Mouse (Mus musculus): Measurements from ENCODE around the gene Capn7. TPM values are rescaled to one million over a fixed set of nuclear protein-coding genes. Genes with fewer than 3 reads are reported as not detected.
A peak's percentile ranks its signal among the peaks of the same experiment; 100 is the strongest.

The Capn7 gene
- 37.8 and 41.8 TPM in 2 replicates for polyA plus RNA-seq (2015; fragmentation: Nextera tagmentation; extraction: Ambion mirVana)

- H3K4me1 ChIP-seq = no peaks in the 10 kb centered on the region; the same call in 1 of the 2 replicates
- under 1% methylated on average over 78 of the region's 78 CpGs for WGBS
- H3K4me3 ChIP-seq (replicated peaks) = peak within 1 kb of the TSS; percentile 93
- H3K4me2 ChIP-seq = peak within 1 kb of the TSS; percentile 56
- H3K9ac ChIP-seq = peak within 1 kb of the TSS; percentile 84
- peak; percentile 98 for ATAC-seq (ENCODE audit: insufficient read depth, low FRiP score, low read depth)
- no peaks in the 10 kb centered on the region for H3K9me3 ChIP-seq
- H3K36me3 ChIP-seq = no peaks in the 10 kb centered on the region; the same call in 1 of the 2 replicates
- peak within 1 kb of the TSS; percentile 98 for H3K27ac ChIP-seq
- no peaks in the 10 kb centered on the region for H3K27me3 ChIP-seq (replicated peaks)
These were observed at the start of gene Capn7 for GRCm38 (mm10) chr14:31336369-31337155. Gene Capn7, plus strand, starts transcription at chr14:31336638.

GRCm38 (mm10) chr14:31313192-31313591 is 23.2 kb upstream of the Capn7 start:
- Histone ChIP-seq H3K4me2 (no peak overlapping the region), H3K27me3 (replicated peaks) (no peaks in the 10 kb centered on the region), H3K4me1 (no peaks in the 10 kb centered on the region), H3K36me3 (no peaks in the 10 kb centered on the region), H3K9ac (no peak overlapping the region), H3K27ac (no peak overlapping the region), H3K4me3 (replicated peaks) (no peak overlapping the region), H3K9me3 (no peaks in the 10 kb centered on the region)
- ATAC-seq (ENCODE audit: insufficient read depth, low FRiP score, low read depth) = no peak
- 59% methylated on average over 3 of the region's 3 CpGs for WGBS

- Histone ChIP-seq H3K4me1 (no peaks in the 10 kb centered on the region), H3K4me3 (replicated peaks) (no peak overlapping the region), H3K9me3 (no peaks in the 10 kb centered on the region), H3K27ac (no peak overlapping the region), H3K4me2 (no peak overlapping the region), H3K36me3 (no peaks in the 10 kb centered on the region), H3K9ac (no peak overlapping the region), H3K27me3 (replicated peaks) (no peaks in the 10 kb centered on the region)
- 0 out of 2 replicates have a peak, but pooled peaks have one; percentile 14 for ATAC-seq (ENCODE audit: insufficient read depth, low FRiP score, low read depth)
- WGBS = 59% methylated on average over 12 of the region's 12 CpGs
These were observed 19.8 kb upstream of the Capn7 start for GRCm38 (mm10) chr14:31316613-31317012.

- Histone ChIP-seq H3K4me1 (no peaks in the 10 kb centered on the region), H3K9ac (no peak overlapping the region), H3K4me3 (replicated peaks) (no peak overlapping the region), H3K36me3 (no peaks in the 10 kb centered on the region), H3K9me3 (no peaks in the 10 kb centered on the region), H3K27ac (no peak overlapping the region), H3K4me2 (no peak overlapping the region), H3K27me3 (replicated peaks) (no peaks in the 10 kb centered on the region)
- WGBS = 86% methylated on average over 3 of the region's 3 CpGs
- peak; percentile 66; the same call in 1 of the 2 replicates for ATAC-seq (ENCODE audit: insufficient read depth, low FRiP score, low read depth)
These were observed 18.7 kb upstream of the Capn7 start for GRCm38 (mm10) chr14:31317754-31318153.

GRCm38 (mm10) chr14:31319546-31319945 is 16.9 kb upstream of the Capn7 start:
- no peaks in the 10 kb centered on the region for H3K36me3 ChIP-seq
- H3K4me2 ChIP-seq = no peak overlapping the region
- H3K9me3 ChIP-seq = no peaks in the 10 kb centered on the region
- no peak overlapping the region for H3K4me3 ChIP-seq (replicated peaks)
- 77% methylated on average over 10 of the region's 10 CpGs for WGBS
- no peak overlapping the region for H3K9ac ChIP-seq
- no peak overlapping the region for H3K27ac ChIP-seq
- ATAC-seq (ENCODE audit: insufficient read depth, low FRiP score, low read depth) = no peak
- H3K4me1 ChIP-seq = no peaks in the 10 kb centered on the region
- no peaks in the 10 kb centered on the region for H3K27me3 ChIP-seq (replicated peaks)

GRCm38 (mm10) chr14:31321181-31321580 is 15.3 kb upstream of the Capn7 start:
- H3K27me3 ChIP-seq (replicated peaks) = no peaks in the 10 kb centered on the region
- no peak overlapping the region for H3K4me3 ChIP-seq (replicated peaks)
- H3K27ac ChIP-seq = no peak overlapping the region
- no peak overlapping the region for H3K9ac ChIP-seq
- ATAC-seq (ENCODE audit: insufficient read depth, low FRiP score, low read depth) = no peak
- WGBS = 87% methylated on average over 11 of the region's 11 CpGs
- no peaks in the 10 kb centered on the region for H3K4me1 ChIP-seq
- H3K4me2 ChIP-seq = no peak overlapping the region
- no peaks in the 10 kb centered on the region for H3K9me3 ChIP-seq
- no peaks in the 10 kb centered on the region for H3K36me3 ChIP-seq

GRCm38 (mm10) chr14:31322191-31322590 is 14.2 kb upstream of the Capn7 start:
- Histone ChIP-seq H3K4me2 (no peak overlapping the region), H3K27me3 (replicated peaks) (no peaks in the 10 kb centered on the region), H3K4me1 (no peaks in the 10 kb centered on the region), H3K9ac (no peak overlapping the region), H3K36me3 (no peaks in the 10 kb centered on the region), H3K4me3 (replicated peaks) (no peak overlapping the region), H3K27ac (no peak overlapping the region), H3K9me3 (no peaks in the 10 kb centered on the region)
- ATAC-seq (ENCODE audit: insufficient read depth, low FRiP score, low read depth) = no peak
- 86% methylated on average over 3 of the region's 3 CpGs for WGBS

GRCm38 (mm10) chr14:31323189-31323588 is 13.2 kb upstream of the Capn7 start:
- Histone ChIP-seq H3K9me3 (no peaks in the 10 kb centered on the region), H3K9ac (no peak overlapping the region), H3K27me3 (replicated peaks) (no peaks in the 10 kb centered on the region), H3K4me1 (no peaks in the 10 kb centered on the region), H3K36me3 (no peaks in the 10 kb centered on the region), H3K4me2 (peak overlapping the region; percentile 72), H3K27ac (no peak overlapping the region), H3K4me3 (replicated peaks) (peak overlapping the region; percentile 36)
- no peak for ATAC-seq (ENCODE audit: insufficient read depth, low FRiP score, low read depth)
- 76% methylated on average over 4 of the region's 4 CpGs for WGBS

GRCm38 (mm10) chr14:31323849-31324792 is 12.3 kb upstream of the Capn7 start, which contains the start of gene Dnah1:
Gene Dnah1, minus strand, starts transcription at chr14:31323896.
- H3K4me3 ChIP-seq (replicated peaks) = peak within 1 kb of the TSS; percentile 36
- 26% methylated on average over 28 of the region's 28 CpGs for WGBS
- H3K9me3 ChIP-seq = no peaks in the 10 kb centered on the region
- H3K9ac ChIP-seq = no peak within 1 kb of the TSS
- H3K4me1 ChIP-seq = no peaks in the 10 kb centered on the region
- no peaks in the 10 kb centered on the region for H3K36me3 ChIP-seq
- no peaks in the 10 kb centered on the region for H3K27me3 ChIP-seq (replicated peaks)
- peak; percentile 73; the same call in 1 of the 2 replicates for ATAC-seq (ENCODE audit: insufficient read depth, low FRiP score, low read depth)
- peak within 1 kb of the TSS; percentile 72 for H3K4me2 ChIP-seq
- H3K27ac ChIP-seq = no peak within 1 kb of the TSS

- no peaks in the 10 kb centered on the region for H3K9me3 ChIP-seq
- H3K27ac ChIP-seq = no peak overlapping the region
- no peaks in the 10 kb centered on the region for H3K36me3 ChIP-seq
- H3K4me3 ChIP-seq (replicated peaks) = no peak overlapping the region
- no peaks in the 10 kb centered on the region for H3K27me3 ChIP-seq (replicated peaks)
- no peak for ATAC-seq (ENCODE audit: insufficient read depth, low FRiP score, low read depth)
- no peaks in the 10 kb centered on the region for H3K4me1 ChIP-seq
- H3K4me2 ChIP-seq = no peak overlapping the region
- H3K9ac ChIP-seq = no peak overlapping the region
- 70% methylated on average over 10 of the region's 10 CpGs for WGBS
These were observed 11.6 kb upstream of the Capn7 start for GRCm38 (mm10) chr14:31324851-31325250.

GRCm38 (mm10) chr14:31325551-31325950 is 10.9 kb upstream of the Capn7 start:
- H3K9me3 ChIP-seq = no peaks in the 10 kb centered on the region
- H3K4me3 ChIP-seq (replicated peaks) = no peak overlapping the region
- no peaks in the 10 kb centered on the region for H3K36me3 ChIP-seq
- 0 out of 2 replicates have a peak, but pooled peaks cover under 1% of the 10 kb centered on the region for H3K27me3 ChIP-seq (replicated peaks)
- H3K27ac ChIP-seq = no peak overlapping the region
- no peaks in the 10 kb centered on the region for H3K4me1 ChIP-seq
- no peak for ATAC-seq (ENCODE audit: insufficient read depth, low FRiP score, low read depth)
- H3K9ac ChIP-seq = no peak overlapping the region
- 37% methylated on average over 5 of the region's 5 CpGs for WGBS
- H3K4me2 ChIP-seq = no peak overlapping the region

Measured in stomach, embryonic 15.5 days (tissue).